Mouse (Mus musculus) Patski (cell line): ENCODE results near the gene Fcrla. TPM values are rescaled to one million over a fixed set of nuclear protein-coding genes. Genes with fewer than 3 reads are reported as not detected.
"Not testable (repeated sequence)": the region's sequence is repeated elsewhere in the genome, so short reads cannot be mapped to it uniquely, and the experiment has no call there.

Source experiments
- ATAC-seq: fragments of 100-300 bp; one replicate; pipeline ENCODE4 v1.8.0; 2021
- CTCF ChIA-PET: fragments of 350-600 bp; sonication (Branson Sonifier 250); formaldehyde crosslinking; loops from one replicate; lab custom pipeline; 2022; ENCODE audit warnings: inconsistent platforms; lab: Charles Lee
- POLR2A ChIA-PET: fragments of 350-600 bp; sonication (Branson Sonifier 250); formaldehyde crosslinking; loops from one replicate; lab custom pipeline; 2022; ENCODE audit warnings: antibody characterized with exemption, inconsistent platforms; lab: Charles Lee
- DNase-seq: peaks from one replicate; pipeline ENCODE4 v3.0.0-alpha.2; 2011; ENCODE audit warnings: low read depth, low spot score
- H3K27me3 ChIP-seq: fragments of 371-371 bp; one replicate; pipeline ENCODE4 v1.5.1; 2021
- CTCF ChIP-seq: fragments of 100-300 bp; IDR thresholded peaks from one replicate; pipeline ENCODE4 v1.5.1; 2021
- in situ Hi-C: fragments of 300-500 bp; cut with MboI; formaldehyde crosslinking; loops from 3 replicates; pipeline ENCODE4 v1.11.1; 2018; ENCODE audit warnings: low pct_unique_long_range_greater_than_20kb, mixed read lengths
- polyA plus RNA-seq: library from polyadenylated mRNA; unstranded; gene quantifications from one replicate; pipeline ENCODE4 v1.2.3, GENCODE M21; 2021

Fcrla gene
- not detected for polyA plus RNA-seq

DNA sequence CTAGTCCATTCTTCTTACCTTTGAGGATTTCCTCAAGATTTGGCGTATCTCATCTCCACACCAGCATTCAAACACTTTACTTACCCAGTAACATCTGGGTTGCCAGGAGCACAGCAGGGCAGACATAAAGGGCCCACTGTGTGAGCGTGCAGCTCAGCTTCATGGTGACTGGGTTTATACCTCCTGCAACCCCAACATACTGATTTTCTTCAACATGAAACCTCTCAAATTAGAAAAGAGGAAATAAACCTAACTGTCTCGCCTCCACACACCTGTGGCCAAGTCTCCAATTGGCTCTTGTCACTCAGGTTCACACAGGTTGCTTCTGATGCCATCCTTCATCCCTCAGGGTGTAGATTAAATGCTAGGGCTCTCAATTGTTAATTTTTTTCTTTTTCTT, at the start of gene Fcrla:
TSS of gene Fcrla (minus strand) at position 206 of the 400 bp plus-strand sequence.
- TF ChIP-seq CTCF, result no peak

DNA sequence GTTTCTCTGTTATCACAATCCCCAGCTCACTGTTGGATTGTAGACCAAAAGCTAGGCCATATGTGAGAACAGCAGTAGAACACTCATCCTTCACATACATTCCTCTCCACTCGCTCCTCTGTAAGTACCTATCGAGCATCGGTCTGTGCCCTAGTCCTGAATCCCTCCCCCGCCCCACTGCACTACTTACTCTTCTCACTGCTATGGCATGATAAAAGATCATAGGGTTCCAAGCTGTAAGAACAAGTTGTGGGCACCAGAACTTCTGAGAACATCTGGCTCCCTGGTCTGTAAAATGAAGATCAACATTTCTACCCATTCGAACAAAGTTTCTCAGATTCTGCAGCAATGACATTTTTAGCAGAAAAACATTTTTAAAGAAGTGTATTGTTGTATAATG, 49.1 kb upstream of the Fcrla start, which contains the start of gene Fcgr2b:
TSS of gene Fcgr2b (minus strand) at position 101 of the 400 bp plus-strand sequence.
- CTCF ChIA-PET, result interaction anchor here (1.0 to 1.7 kb wide), 2 partner anchors 20 to 81 kb away, joined by 4 to 6 read pairs; no protein-coding TSS in a partner anchor
- DNase-seq, result no peak
- no peak for TF ChIP-seq CTCF
- H3K27me3 ChIP-seq, result no peaks in the 10 kb centered on the region
- in situ Hi-C loops, result loop anchor here (25.0 kb wide), 1 partner anchor 339 kb away; the partner anchor contains the start of gene Olfml2b
- POLR2A ChIA-PET, result no interaction called here
- ATAC-seq, result no peak

More for the DNA sequence above, at the start of gene Fcrla:
- POLR2A ChIA-PET, result no interaction called here
- no peaks in the 10 kb centered on the region for H3K27me3 ChIP-seq
- in situ Hi-C loops, result no loop called here
- no peak for ATAC-seq
- CTCF ChIA-PET, result interaction anchor here (0.8 to 1.3 kb wide), 2 partner anchors 11 to 26 kb away, joined by 4 read pairs; no protein-coding TSS in a partner anchor
- DNase-seq, result no peak

DNA sequence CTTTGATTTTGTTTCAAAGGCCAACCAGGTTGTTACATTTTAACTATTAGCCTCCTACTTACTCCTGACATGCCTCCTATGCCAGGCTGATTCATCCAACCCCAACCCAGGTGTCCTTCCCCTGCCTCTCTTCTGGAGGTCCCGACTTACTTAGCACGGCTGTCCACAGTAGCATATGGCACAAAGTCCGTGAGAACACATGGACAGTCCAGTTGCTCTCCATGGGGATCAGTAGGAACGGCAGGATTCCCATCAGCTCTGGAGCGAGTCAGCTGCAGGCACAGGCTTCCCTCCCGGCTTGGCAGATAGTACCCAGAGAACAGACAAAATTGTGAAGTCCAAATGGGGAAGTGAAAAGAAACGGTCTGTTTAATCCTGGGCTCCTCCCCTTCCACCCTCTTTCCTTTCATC, 48.4 kb upstream of the Fcrla start:
- H3K27me3 ChIP-seq, result no peaks in the 10 kb centered on the region
- POLR2A ChIA-PET, result no interaction called here
- CTCF ChIA-PET, result interaction anchor here (1.0 to 1.7 kb wide), 2 partner anchors 21 to 80 kb away, joined by 4 to 6 read pairs; no protein-coding TSS in a partner anchor
- DNase-seq, result no peak
- in situ Hi-C loops, result loop anchor here (25.0 kb wide), 1 partner anchor 338 kb away; the partner anchor contains the start of gene Olfml2b
- TF ChIP-seq CTCF, result no peak
- ATAC-seq, result no peak

DNA sequence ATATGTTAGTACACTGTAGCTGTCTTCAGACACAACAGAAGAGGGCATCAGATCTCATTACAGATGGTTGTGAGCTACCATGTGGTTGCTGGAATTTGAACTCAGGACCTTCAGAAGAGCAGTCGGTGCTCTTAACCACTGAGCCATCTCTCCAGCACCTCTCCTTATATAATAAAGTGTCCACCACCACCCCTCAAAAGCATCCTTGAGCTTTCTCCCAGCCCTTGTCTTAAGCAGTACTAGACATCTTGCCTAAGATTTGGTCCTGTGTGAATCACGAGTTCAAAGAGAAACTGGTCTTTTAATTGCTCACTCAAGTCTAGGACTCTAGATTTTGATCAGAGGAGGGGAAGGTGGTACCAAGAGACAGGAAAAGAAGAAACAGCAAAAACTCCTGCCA, 48.0 kb upstream of the Fcrla start:
- POLR2A ChIA-PET, H3K27me3 ChIP-seq, ATAC-seq, DNase-seq: not testable (repeated sequence)
- in situ Hi-C loops, result loop anchor here (25.0 kb wide), 1 partner anchor 338 kb away; the partner anchor contains the start of gene Olfml2b
- CTCF ChIA-PET, result interaction anchor here (1.7 kb wide), 2 partner anchors 21 to 74 kb away, joined by 6 to 9 read pairs; no protein-coding TSS in a partner anchor

DNA sequence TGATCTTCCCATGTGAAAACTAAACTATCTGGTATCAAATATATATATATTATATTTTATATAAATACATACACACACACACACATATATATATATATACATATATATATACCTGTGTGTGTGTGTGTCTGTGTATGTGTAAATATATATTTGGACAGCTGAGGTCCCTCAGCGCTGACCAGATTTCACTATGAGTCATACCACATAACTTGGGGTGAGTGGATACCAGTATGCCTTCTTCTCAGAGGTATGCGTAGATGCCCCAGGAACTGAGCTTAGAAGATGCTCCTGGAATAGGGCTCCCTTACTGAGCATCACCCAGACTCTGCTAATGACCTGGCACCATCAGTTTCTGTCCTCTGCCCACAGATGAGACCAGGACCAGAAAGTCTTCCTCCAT, 47.4 kb upstream of the Fcrla start:
- DNase-seq, result no peak
- POLR2A ChIA-PET, result no interaction called here
- ATAC-seq, result no peak
- CTCF ChIA-PET, result interaction anchor here (1.7 kb wide), 2 partner anchors 22 to 73 kb away, joined by 6 to 9 read pairs; no protein-coding TSS in a partner anchor
- TF ChIP-seq CTCF, result no peak
- no peaks in the 10 kb centered on the region for H3K27me3 ChIP-seq
- in situ Hi-C loops, result loop anchor here (25.0 kb wide), 1 partner anchor 337 kb away; the partner anchor contains the start of gene Olfml2b

DNA sequence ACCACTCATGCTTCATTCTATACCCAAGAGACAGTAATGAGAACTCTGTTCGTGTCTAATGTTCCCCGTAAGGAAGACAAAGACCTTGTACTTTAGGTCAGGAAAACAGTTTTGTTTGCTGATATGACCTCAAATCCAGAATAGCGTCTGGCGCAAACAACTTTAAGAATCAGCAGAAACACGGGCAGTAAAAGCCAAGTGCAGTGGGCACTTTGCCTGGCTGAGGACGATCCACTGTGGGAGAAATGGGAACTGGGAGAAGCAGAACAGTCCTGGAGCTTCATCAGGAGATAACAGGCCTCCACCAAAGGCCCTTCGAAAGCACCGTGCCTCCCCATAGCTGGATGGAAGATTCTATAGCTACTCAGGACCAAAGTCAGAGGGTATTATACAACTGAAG, 46.8 kb upstream of the Fcrla start:
- DNase-seq, result no peak
- H3K27me3 ChIP-seq, result no peaks in the 10 kb centered on the region
- in situ Hi-C loops, result no loop called here
- TF ChIP-seq CTCF, result no peak
- ATAC-seq, result no peak
- CTCF ChIA-PET, result interaction anchor here (1.7 kb wide), 1 partner anchor 72 kb away, joined by 9 read pairs; no protein-coding TSS in a partner anchor
- POLR2A ChIA-PET, result no interaction called here

DNA sequence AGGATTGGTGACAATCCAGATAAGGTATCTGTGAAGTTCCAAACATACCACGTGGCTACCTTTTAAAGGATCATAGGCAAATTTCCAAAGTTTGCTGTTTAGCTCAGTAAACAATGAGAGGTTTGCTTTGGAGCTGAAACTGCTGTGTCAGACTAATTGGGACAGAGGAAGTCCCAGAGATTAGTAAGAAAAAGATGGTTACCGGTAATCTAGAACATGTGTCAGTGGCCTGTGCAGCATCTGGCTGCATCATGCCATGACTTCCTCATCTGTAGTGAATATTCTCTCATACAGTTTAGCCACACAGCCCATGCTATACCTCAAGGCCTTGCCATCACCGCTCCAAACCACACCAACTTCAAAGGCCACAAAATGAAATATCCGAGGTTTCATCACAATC, 45.6 kb upstream of the Fcrla start:
- CTCF ChIA-PET, result interaction anchor here (1.0 kb wide), 1 partner anchor 12 kb away, joined by 3 read pairs; no protein-coding TSS in a partner anchor
- in situ Hi-C loops, result no loop called here
- H3K27me3 ChIP-seq, result no peaks in the 10 kb centered on the region
- no peak for TF ChIP-seq CTCF
- POLR2A ChIA-PET, result no interaction called here
- DNase-seq (no peak), ATAC-seq (no peak)

DNA sequence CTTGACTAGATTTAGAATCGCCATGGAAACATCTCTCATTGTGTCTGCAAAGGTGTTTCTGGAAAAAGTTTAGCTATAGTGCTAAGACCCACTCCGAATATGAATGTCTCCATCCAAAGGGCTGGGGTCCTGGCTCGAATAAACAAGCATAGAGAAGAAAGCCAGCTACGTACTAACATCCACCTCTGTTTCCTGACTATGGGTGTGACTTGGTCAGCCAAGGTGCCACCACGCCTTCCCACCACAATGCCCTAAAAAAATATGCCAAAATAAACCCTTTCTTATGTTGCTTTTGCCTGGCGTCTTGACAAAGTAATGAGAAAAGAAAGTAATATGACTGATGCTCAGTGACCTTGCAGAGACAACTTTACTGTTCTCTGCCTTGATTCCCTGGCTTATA, 45.1 kb upstream of the Fcrla start:
- ChIA-PET CTCF (interaction anchor here (1.0 kb wide), 1 partner anchor 12 kb away, joined by 3 read pairs; no protein-coding TSS in a partner anchor), POLR2A (no interaction called here)
- no peak for TF ChIP-seq CTCF
- DNase-seq (no peak), ATAC-seq (no peak)
- no peaks in the 10 kb centered on the region for H3K27me3 ChIP-seq
- in situ Hi-C loops, result no loop called here

DNA sequence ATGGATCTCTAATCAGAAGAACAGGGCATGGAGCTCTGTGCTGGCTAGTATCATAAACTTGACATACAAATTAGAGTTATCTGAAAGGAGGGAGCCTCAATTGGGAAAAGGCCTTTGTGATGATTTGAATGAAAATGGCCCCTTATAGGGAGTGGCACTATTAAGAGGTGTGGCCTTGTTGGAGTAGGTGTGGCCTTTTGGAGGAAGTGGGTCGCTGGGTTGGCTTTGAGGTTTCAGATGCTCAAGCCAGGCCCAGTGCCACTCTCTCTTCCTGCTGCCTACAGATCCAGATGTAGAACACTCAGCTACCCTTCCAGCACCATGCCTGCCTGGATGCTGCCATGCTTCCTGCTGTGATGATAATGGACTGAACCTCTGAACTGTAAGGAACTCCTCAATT, 41.2 kb upstream of the Fcrla start:
- in situ Hi-C loops, result no loop called here
- no peak for DNase-seq
- no peaks in the 10 kb centered on the region for H3K27me3 ChIP-seq
- ATAC-seq, result no peak
- CTCF ChIA-PET, result no interaction called here
- POLR2A ChIA-PET, result no interaction called here
- TF ChIP-seq CTCF, result no peak

DNA sequence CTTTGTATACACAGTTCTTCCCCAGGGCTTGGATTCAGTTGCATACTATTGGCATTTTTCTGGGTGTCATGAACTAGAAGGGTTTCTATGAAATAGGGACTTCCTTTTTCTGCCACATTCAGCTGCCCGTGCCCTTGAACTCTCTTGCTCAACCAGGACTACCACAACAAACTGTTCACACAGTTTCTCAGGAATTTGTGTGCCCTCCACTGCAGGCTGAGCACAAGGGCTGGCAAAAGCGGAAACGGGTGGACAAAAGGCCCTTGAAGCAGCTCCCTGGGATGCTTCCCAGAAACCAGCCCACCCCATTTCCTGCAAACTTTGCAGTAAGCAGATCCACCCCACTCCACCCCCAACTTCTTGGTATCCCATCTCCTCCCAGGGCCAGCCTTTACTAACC, 40.2 kb upstream of the Fcrla start:
- DNase-seq (no peak), ATAC-seq (no peak)
- ChIA-PET POLR2A (no interaction called here), CTCF (interaction anchor here (0.8 to 1.2 kb wide), 2 partner anchors 38 to 73 kb away, joined by 3 read pairs; no protein-coding TSS in a partner anchor)
- in situ Hi-C loops, result no loop called here
- TF ChIP-seq CTCF, result no peak
- no peaks in the 10 kb centered on the region for H3K27me3 ChIP-seq

DNA sequence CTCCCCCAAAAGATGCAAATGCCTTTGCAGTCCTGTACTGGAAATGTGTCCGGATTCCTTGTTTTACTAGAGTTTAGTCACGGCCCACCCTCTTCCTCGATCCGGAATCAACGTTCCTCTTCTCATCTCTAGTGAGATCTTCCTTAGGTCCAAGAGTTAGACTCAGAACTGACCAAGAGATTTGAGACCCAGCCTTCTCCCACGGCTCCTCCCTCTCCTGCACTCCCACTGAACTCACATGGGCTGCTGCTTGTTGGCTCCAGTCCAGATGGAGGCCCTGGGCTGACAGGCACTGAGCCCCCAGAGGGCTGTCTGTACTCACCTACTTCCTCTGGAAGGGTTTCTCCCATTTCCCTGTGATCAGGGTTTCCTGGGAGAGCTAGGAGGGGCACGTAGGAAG, 35.7 kb upstream of the Fcrla start:
- in situ Hi-C loops, result no loop called here
- ChIA-PET CTCF (no interaction called here), POLR2A (no interaction called here)
- no peak for ATAC-seq
- no peaks in the 10 kb centered on the region for H3K27me3 ChIP-seq
- no peak for TF ChIP-seq CTCF
- no peak for DNase-seq
